ENCODE assay signal across 8 mouse cellular contexts in the genomic region with DNA sequence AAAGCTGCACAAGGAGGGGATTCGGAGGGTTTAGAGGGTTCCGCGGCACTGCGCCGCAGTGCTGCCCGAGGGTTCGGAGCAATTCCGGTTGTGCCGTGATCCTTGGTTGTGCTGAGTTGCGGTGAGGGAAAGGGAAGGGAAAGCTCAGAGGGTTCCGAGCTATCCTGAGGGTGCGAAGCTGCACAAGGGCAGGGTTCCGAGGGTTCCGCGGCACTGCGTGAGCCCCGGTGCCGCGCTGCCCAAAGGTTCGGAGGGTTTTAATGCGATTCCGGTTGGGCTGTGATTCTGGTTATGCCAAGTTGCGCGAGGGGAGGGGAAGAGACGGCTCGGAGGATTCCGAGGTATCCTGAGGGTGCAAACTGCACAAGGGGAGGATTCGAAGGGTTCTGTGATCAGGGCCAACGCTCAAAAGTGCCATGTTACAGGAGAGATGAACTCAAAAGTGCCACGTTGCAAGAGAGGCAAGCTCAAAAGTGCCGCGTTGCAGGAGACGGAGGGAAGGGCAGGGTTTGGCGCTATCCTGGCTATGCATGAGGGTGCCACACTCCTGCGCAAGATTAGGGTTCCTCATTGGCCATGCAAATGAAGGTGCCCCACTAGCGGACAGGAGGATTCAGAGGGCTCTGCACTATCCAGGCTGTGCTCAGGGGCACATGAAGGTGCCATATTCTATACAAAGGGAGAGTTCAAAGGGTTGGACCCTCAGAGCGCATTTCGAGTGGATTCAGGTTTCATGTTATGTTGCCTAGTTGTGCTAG. TPM values are rescaled to one million over a fixed set of nuclear protein-coding genes. Genes with fewer than 3 reads are reported as not detected.
A peak's percentile ranks its signal among the peaks of the same experiment; 100 is the strongest.
DNase-seq lines count a peak whose midpoint lies in the region; ATAC-seq and TF ChIP-seq lines count a peak whose summit lies in the region.

No protein-coding gene starts in this region.

- peak overlapping the region; percentile 57 for H3K4me2 ChIP-seq in kidney, embryonic 15.5 days
- peak overlapping the region; percentile 74 for H3K4me2 ChIP-seq in forebrain, embryonic 16.5 days (ENCODE audit: low read length)
- peak overlapping the region; percentile 74 for H3K4me2 ChIP-seq in liver, embryonic 12.5 days

- H3K9ac ChIP-seq in kidney, embryonic 15.5 days, result peak overlapping the region; percentile 68
- H3K9ac ChIP-seq in forebrain, embryonic 16.5 days (replicated peaks; ENCODE audit: low read depth, low read length), result peak overlapping the region; percentile 54
- peak overlapping the region; percentile 68 for H3K9ac ChIP-seq in liver, embryonic 12.5 days

- no peak; the same call in 1 of the 2 replicates for TF ChIP-seq CTCF in bone marrow macrophage, adult 2 months (IDR thresholded peaks at IDR 0.05; ENCODE audit: low read depth, low read length)

- WGBS in kidney, embryonic 15.5 days, result 46% methylated on average over 38 of the region's 38 CpGs
- 45% methylated on average over 38 of the region's 38 CpGs for WGBS in forebrain, embryonic 16.5 days
- WGBS in liver, embryonic 12.5 days (ENCODE audit: insufficient replicate concordance), result 51% methylated on average over 38 of the region's 38 CpGs

- H3K4me3 ChIP-seq in kidney, embryonic 15.5 days (replicated peaks), result peak overlapping the region; percentile 63
- H3K4me3 ChIP-seq in bone marrow macrophage, adult 2 months (ENCODE audit: insufficient read depth, low read length), result peak overlapping the region; percentile 86
- H3K4me3 ChIP-seq in forebrain, embryonic 16.5 days (replicated peaks; ENCODE audit: low read length), result peak overlapping the region; percentile 43
- H3K4me3 ChIP-seq in liver, embryonic 12.5 days, result peak overlapping the region; percentile 61

- H3K27ac ChIP-seq in kidney, embryonic 15.5 days, result peak overlapping the region; percentile 85
- peak overlapping the region; percentile 29 for H3K27ac ChIP-seq in bone marrow macrophage, adult 2 months (ENCODE audit: insufficient read depth, low read depth, low read length)
- no peak overlapping the region for H3K27ac ChIP-seq in forebrain, embryonic 16.5 days (ENCODE audit: low read length)
- no peak overlapping the region; the same call in 1 of the 2 replicates for H3K27ac ChIP-seq in liver, embryonic 12.5 days

- H3K27me3 ChIP-seq in kidney, embryonic 15.5 days, result no peaks in the 10 kb centered on the region
- no peaks in the 10 kb centered on the region for H3K27me3 ChIP-seq in forebrain, embryonic 16.5 days (replicated peaks; ENCODE audit: control insufficient read depth, insufficient read depth, low read length)
- no peaks in the 10 kb centered on the region for H3K27me3 ChIP-seq in liver, embryonic 12.5 days (replicated peaks)
- H3K27me3 ChIP-seq in splenic B cell, adult 2 months (ENCODE audit: control insufficient read depth, insufficient read depth, low read length, poor library complexity, severe bottlenecking), result no peaks in the 10 kb centered on the region

- peaks cover 31% of the 10 kb centered on the region for H3K9me3 ChIP-seq in kidney, embryonic 15.5 days (replicated peaks)
- peaks cover 18% of the 10 kb centered on the region for H3K9me3 ChIP-seq in forebrain, embryonic 16.5 days (ENCODE audit: control insufficient read depth, low read length)
- H3K9me3 ChIP-seq in liver, embryonic 12.5 days (replicated peaks), result peaks cover 16% of the 10 kb centered on the region

- peak; percentile 37 for ATAC-seq in kidney, embryonic 15.5 days (replicated peaks; ENCODE audit: low FRiP score)
- peak; percentile 36 for ATAC-seq in forebrain, embryonic 16.5 days
- ATAC-seq in liver, embryonic 12.5 days, result no peak

- H3K4me1 ChIP-seq in kidney, embryonic 15.5 days, result peaks cover 43% of the 10 kb centered on the region
- H3K4me1 ChIP-seq in bone marrow macrophage, adult 2 months (ENCODE audit: control insufficient read depth, insufficient read depth, low read length), result peaks cover 50% of the 10 kb centered on the region
- no peaks in the 10 kb centered on the region; the same call in 1 of the 2 replicates for H3K4me1 ChIP-seq in forebrain, embryonic 16.5 days (replicated peaks; ENCODE audit: control insufficient read depth, insufficient read depth, low read length)
- H3K4me1 ChIP-seq in liver, embryonic 12.5 days, result peaks cover 61% of the 10 kb centered on the region

- peaks cover 91% of the 10 kb centered on the region for H3K36me3 ChIP-seq in kidney, embryonic 15.5 days
- peaks cover 20% of the 10 kb centered on the region for H3K36me3 ChIP-seq in forebrain, embryonic 16.5 days (ENCODE audit: control insufficient read depth, insufficient read depth)
- peaks cover 84% of the 10 kb centered on the region for H3K36me3 ChIP-seq in liver, embryonic 12.5 days
- no peaks in the 10 kb centered on the region for H3K36me3 ChIP-seq in splenic B cell, adult 2 months (ENCODE audit: control insufficient read depth, insufficient read depth, low read length, poor library complexity, severe bottlenecking)

- no peak for DNase-seq in kidney, adult 18-20 months
- DNase-seq in splenic B cell, adult 2 months (ENCODE audit: low read depth, low spot score), result peak; percentile 11
- no peak for DNase-seq in left cerebral cortex, adult 11 months (ENCODE audit: low spot score)
- DNase-seq in left cerebral cortex, adult 8-10 months (ENCODE audit: low spot score in 2 of 2), result no peak

- no peak for TF ChIP-seq POLR2A in bone marrow macrophage, adult 2 months (IDR thresholded peaks at IDR 0.05; ENCODE audit: borderline replicate concordance, low read depth, low read length)

RNA-seq across cellular contexts. Expression of gene Igf2r, which starts 27.1 kb away (rescaled TPM):
- 30.1 and 34.6 TPM in 2 replicates for polyA plus RNA-seq in kidney, embryonic 15.5 days (2015; fragmentation: Nextera tagmentation; extraction: Ambion mirVana)
- 31.0 and 36.5 TPM in 2 replicates for polyA plus RNA-seq in bone marrow macrophage, adult 2 months (2012; ENCODE audit: insufficient read depth, insufficient read length, missing spikeins)
- polyA plus RNA-seq in forebrain, embryonic 16.5 days (2015; fragmentation: Nextera tagmentation; extraction: Ambion mirVana), result 11.9 TPM in 2 replicates
- 24.7 and 25.3 TPM in 2 replicates for polyA plus RNA-seq in liver, embryonic 12.5 days (2016; fragmentation: Nextera tagmentation; extraction: Ambion mirVana)
- 10 to 100 TPM; 26.6 to 27.7 (median 27.2) TPM for total RNA-seq in left cerebral cortex, adult 8-10 months (2022)

Comparison
In these comparisons a context has a peak if more than half of its experiments do, and no peak if none do; other contexts are left out.
1. H3K27ac ChIP-seq: peak in kidney, embryonic 15.5 days (single experiment) and bone marrow macrophage, adult 2 months (single experiment); none in forebrain, embryonic 16.5 days (single experiment) and liver, embryonic 12.5 days (single experiment).
2. Peak in every context shown above with its lines, with median percentiles within 50 percentile points of each other: H3K4me2 ChIP-seq, H3K4me3 ChIP-seq and H3K9ac ChIP-seq.